Mouse (Mus musculus) heart, embryonic 16.5 days (tissue): ENCODE results near the gene Gm10563. TPM values are rescaled to one million over a fixed set of nuclear protein-coding genes. Genes with fewer than 3 reads are reported as not detected.

Source experiments
- ATAC-seq: fragments of 200-750 bp; cut with Nextera tagmentation; replicated peaks from 2 replicates; pipeline ENCODE4 v1.8.0; 2017; ENCODE audit warnings: moderate number of reproducible peaks; ENCODE audit not compliant: insufficient read depth, low FRiP score; ENCODE audit errors: extremely low read depth
- H3K27ac ChIP-seq: fragments of 300-500 bp; sonication (generic); 2 replicates; pipeline ENCODE4 v1.5.1; 2014; ENCODE audit warnings: mild to moderate bottlenecking, low read length, control low read depth, moderate library complexity
- H3K27me3 ChIP-seq: fragments of 300-500 bp; sonication (generic); 2 replicates; pipeline ENCODE4 v1.6.1; 2014; ENCODE audit warnings: low read length, mixed read lengths; ENCODE audit not compliant: control insufficient read depth, insufficient read depth
- H3K36me3 ChIP-seq: fragments of 300-500 bp; sonication (generic); 2 replicates; pipeline ENCODE4 v1.6.1; 2014; ENCODE audit not compliant: control insufficient read depth, insufficient read depth
- H3K4me1 ChIP-seq: fragments of 300-500 bp; sonication (generic); 2 replicates; pipeline ENCODE4 v1.6.1; 2014; ENCODE audit warnings: low read length, mixed read lengths; ENCODE audit not compliant: control insufficient read depth, insufficient read depth
- H3K4me2 ChIP-seq: fragments of 300-500 bp; sonication (generic); 2 replicates; pipeline ENCODE4 v1.6.1; 2014; ENCODE audit warnings: low read depth, mild to moderate bottlenecking, control low read depth, low read length
- H3K4me3 ChIP-seq: fragments of 300-500 bp; sonication (generic); 2 replicates; pipeline ENCODE4 v1.5.1; 2014; ENCODE audit warnings: mild to moderate bottlenecking, control low read depth, low read length
- H3K9ac ChIP-seq: fragments of 300-500 bp; sonication (generic); 2 replicates; pipeline ENCODE4 v1.6.1; 2014; ENCODE audit warnings: low read length, control low read depth
- H3K9me3 ChIP-seq: fragments of 300-500 bp; sonication (generic); replicated peaks from 2 replicates; pipeline ENCODE4 v1.6.1; 2016; ENCODE audit warnings: low read length; ENCODE audit not compliant: control insufficient read depth
- WGBS: fragments of 180-500 bp; shearing (Covaris S2); extraction: QIAGEN DNeasy Blood & Tissue Kit; methylation state at CpG from one replicate; pipeline ENCODE4 v1.1.7; 2014; 5-methylcytosine and 5-hydroxymethylcytosine counted together
- polyA plus RNA-seq: library from polyadenylated mRNA; unstranded; fragments of >200 nt; fragmentation: Nextera tagmentation; extraction: Ambion mirVana; gene quantifications from 2 replicates; pipeline ENCODE4 v1.2.1, GENCODE M21; 2015

The Gm10563 gene
- polyA plus RNA-seq, 1 experiment from 2014 or later = not detected

- H3K9ac ChIP-seq = no peak overlapping the region
- H3K27me3 ChIP-seq = no peaks in the 10 kb centered on the region
- peaks cover 32% of the 10 kb centered on the region for H3K4me1 ChIP-seq
- WGBS = 51% methylated on average over 8 of the region's 8 CpGs
- no peak overlapping the region for H3K27ac ChIP-seq
- H3K4me3 ChIP-seq = no peak overlapping the region
- no peak for ATAC-seq
- H3K9me3 ChIP-seq = no peaks in the 10 kb centered on the region
- no peak overlapping the region for H3K4me2 ChIP-seq
- no peaks in the 10 kb centered on the region for H3K36me3 ChIP-seq
Observed at GRCm38 (mm10) chr4:155566555-155566954, 78.7 kb downstream of the Gm10563 start.

Other genes starting within 250 kb of the Gm10563 start
- 0.12 TPM in 1 of 2 replicates, not detected in the other for gene Gabrd, start 247.3 kb downstream of the Gm10563 start, polyA plus RNA-seq
- gene Cfap74, start 236.2 kb downstream of the Gm10563 start, polyA plus RNA-seq = 0.64 and 1.0 TPM in 2 replicates
- not detected in 2 replicates for gene Tmem52, start 176.3 kb downstream of the Gm10563 start, polyA plus RNA-seq
- gene Gnb1, start 154.0 kb downstream of the Gm10563 start, polyA plus RNA-seq = 316 and 336 TPM in 2 replicates
- 52.4 and 52.8 TPM in 2 replicates for gene Nadk, start 83.0 kb downstream of the Gm10563 start, polyA plus RNA-seq
- gene Slc35e2, start 44.0 kb downstream of the Gm10563 start, polyA plus RNA-seq = 5.7 and 5.8 TPM in 2 replicates
- 38.3 and 44.8 TPM in 2 replicates for gene Cdk11b, start 20.6 kb downstream of the Gm10563 start, polyA plus RNA-seq
- gene Mmp23, start 8.0 kb upstream of the Gm10563 start, polyA plus RNA-seq = 56.6 and 63.4 TPM in 2 replicates
- 18.2 and 19.6 TPM in 2 replicates for gene Mib2, start 23.8 kb upstream of the Gm10563 start, polyA plus RNA-seq
- 1.1 and 1.4 TPM in 2 replicates for gene Fndc10, start 48.9 kb upstream of the Gm10563 start, polyA plus RNA-seq
- 106 and 111 TPM in 2 replicates for gene Ssu72, start 59.4 kb upstream of the Gm10563 start, polyA plus RNA-seq
- 0.54 and 0.59 TPM in 2 replicates for gene Tmem240, start 89.4 kb upstream of the Gm10563 start, polyA plus RNA-seq
- gene Atad3a, start 115.7 kb upstream of the Gm10563 start, polyA plus RNA-seq = 123 TPM in 2 replicates
- gene Vwa1, start 129.3 kb upstream of the Gm10563 start, polyA plus RNA-seq = 8.3 and 8.7 TPM in 2 replicates
- 1.4 and 1.8 TPM in 2 replicates for gene Tmem88b, start 140.5 kb upstream of the Gm10563 start, polyA plus RNA-seq
- 0.30 TPM in 1 of 2 replicates, not detected in the other for gene Ankrd65, start 145.0 kb upstream of the Gm10563 start, polyA plus RNA-seq
- 133 and 138 TPM in 2 replicates for gene Mrpl20, start 157.5 kb upstream of the Gm10563 start, polyA plus RNA-seq
- gene Ccnl2, start 167.1 kb upstream of the Gm10563 start, polyA plus RNA-seq = 126 and 129 TPM in 2 replicates
- 124 and 132 TPM in 2 replicates for gene Aurkaip1, start 185.9 kb upstream of the Gm10563 start, polyA plus RNA-seq
- gene Mxra8, start 194.3 kb upstream of the Gm10563 start, polyA plus RNA-seq = 77.8 and 86.8 TPM in 2 replicates
- gene Dvl1, start 202.0 kb upstream of the Gm10563 start, polyA plus RNA-seq = 3.5 TPM in 2 replicates
- 0.18 and 0.26 TPM in 2 replicates for gene Tas1r3, start 218.0 kb upstream of the Gm10563 start, polyA plus RNA-seq
- 9.3 and 9.5 TPM in 2 replicates for gene Cptp, start 224.0 kb upstream of the Gm10563 start, polyA plus RNA-seq
- gene Ints11, start 224.1 kb upstream of the Gm10563 start, polyA plus RNA-seq = 40.5 and 41.8 TPM in 2 replicates
- gene Pusl1, start 246.4 kb upstream of the Gm10563 start, polyA plus RNA-seq = 32.5 and 34.3 TPM in 2 replicates
- gene Acap3, start 246.4 kb upstream of the Gm10563 start, polyA plus RNA-seq = 10.1 and 11.6 TPM in 2 replicates